Mouse (Mus musculus) yolk sac, embryonic 10.5 days (tissue): ENCODE measurements around the gene Gm17545.
A peak's percentile ranks its signal among the peaks of the same experiment; 100 is the strongest.

Source experiments
- DNase-seq: peaks from one replicate; pipeline ENCODE4 v3.0.0-alpha.2; 2017; ENCODE audit warnings: low spot score

Gm17545 gene

DNA sequence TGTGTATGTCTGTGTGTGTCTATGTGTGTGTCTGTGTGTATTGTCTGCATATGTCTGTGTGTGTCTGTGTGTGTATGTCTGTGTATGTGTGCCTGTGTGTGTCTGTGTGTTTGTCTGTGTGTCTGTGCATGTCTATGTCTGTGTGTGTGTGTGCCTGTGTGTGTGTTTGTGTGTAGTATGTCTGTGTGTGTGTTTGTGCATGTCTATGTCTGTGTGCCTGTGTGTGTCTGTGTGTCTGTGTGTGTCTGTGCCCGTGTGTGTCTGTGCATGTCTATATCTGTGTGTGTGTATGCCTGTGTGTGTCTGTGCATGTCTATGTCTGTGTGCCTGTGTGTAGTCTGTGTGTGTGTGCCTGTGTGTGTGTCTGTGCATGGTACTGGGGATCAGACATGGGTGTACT, 9.0 kb upstream of the Gm17545 start:
- DNase-seq, result no peak

DNA sequence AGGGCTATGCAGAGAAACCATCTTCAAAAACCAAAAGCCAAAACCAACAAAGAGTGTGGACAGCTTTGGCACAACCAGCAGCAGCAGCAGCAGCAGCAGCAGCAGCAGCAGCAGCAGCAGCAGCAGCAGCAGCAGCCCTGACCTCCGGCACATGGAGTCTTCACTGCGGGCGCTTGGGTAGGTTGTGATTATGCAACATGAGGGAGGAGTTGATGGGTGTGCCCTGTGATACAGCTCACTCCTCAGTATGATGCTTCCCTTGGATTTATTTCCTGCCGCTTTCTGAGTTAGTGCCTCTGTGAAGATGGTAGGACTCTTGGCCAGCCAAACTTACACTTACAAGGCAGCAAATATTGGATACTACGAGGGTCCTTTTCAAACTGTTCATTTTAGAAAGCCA, 6.9 kb upstream of the Gm17545 start:
- DNase-seq, result no peak

DNA sequence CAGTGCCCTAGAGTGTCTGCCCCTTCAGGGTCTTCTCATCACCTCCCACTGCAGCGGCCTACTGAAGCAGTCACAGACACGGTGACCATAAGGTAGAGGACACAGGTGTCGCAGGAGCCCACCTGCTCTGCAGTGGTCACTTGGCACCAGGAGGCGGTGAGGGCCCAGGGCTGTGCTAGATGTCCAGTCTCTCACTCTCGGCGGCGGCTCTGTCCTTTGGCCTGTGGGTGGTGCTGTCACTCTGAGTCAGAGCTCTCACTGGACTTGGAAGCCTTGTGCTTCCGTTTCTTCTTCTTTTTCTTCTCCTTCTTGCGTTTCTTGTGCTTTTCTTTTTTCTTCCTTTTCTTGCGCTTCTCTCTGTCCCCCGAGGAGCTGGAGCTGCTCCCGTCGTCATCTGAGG, 5.7 kb upstream of the Gm17545 start:
- DNase-seq, result no peak

DNA sequence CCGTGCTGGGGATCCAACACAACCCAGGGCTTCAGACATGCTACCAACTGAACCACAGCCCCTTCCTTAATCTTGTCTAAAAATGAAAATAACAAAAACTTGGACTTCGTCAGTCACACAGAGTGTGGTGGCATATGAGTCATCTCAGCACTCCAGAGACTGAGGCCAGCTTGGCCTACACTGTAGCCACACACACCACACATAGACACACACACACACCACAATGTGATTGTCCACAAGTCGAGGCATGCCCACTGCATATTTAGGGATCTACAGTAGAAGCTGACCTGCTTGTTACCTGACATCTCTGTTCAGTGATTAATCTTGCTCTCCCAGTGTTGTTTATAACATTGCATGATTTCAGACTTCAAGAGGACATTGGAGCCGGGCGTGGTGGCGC, 4.9 kb upstream of the Gm17545 start:
- DNase-seq, result no peak

DNA sequence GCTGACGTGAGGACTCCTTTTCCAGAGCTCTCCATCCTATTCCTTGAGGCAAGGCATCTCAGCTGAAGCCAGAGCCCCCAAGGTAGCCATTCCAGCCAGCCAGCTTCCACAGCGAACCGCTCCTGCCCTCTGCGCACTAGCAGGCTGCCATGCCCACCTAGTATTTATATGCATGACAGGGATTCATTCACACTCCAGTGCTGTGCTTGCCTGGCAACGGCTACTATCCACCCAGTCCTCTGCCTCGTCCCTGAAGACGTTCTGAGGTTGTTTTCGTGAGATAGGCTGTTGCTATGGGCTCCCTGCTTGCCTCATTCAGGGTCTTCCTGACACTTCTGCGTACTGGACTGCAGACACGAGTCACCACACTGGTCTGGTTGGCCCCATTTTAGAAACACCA, 1.4 kb upstream of the Gm17545 start:
- DNase-seq, result no peak

DNA sequence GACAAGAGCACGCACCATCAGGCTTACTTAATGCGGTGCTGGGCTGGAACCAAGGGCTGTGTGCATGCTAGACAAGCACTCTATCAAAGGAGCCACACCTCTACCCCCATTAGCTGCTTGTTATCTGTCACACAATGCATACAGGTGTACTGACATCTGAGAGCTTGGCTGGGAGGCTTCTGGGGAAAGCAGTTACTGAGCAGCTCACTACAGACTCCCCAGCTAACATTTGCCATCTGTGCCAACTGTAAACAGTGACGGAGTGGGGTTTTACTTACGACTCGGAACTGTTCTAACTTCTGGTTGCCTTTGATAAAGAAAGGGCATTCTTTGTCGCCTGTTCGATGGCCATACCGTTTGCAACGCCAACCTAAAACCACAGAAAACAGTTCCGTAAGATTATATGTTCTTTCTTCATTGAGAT, 577 bp upstream of the Gm17545 start:
- no peak for DNase-seq

DNA sequence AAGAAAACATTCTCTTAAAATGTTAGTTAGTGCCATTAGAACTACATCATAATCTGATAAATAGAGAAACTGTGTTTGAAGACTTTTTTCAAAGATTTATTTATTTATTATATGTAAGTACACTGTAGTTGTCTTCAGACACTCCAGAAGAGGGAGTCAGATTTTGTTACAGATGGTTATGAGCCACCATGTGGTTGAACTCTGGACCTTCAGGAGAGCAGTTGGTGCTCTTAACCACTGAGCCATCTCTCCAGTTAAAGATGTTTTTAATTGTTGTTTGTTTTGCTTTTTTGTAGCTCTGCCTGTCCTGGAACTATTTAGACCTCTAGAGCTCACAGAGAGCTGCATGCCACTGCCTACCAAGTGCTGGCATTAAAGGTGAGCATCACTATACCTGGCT, 951 bp downstream of the Gm17545 start:
- no peak for DNase-seq

DNA sequence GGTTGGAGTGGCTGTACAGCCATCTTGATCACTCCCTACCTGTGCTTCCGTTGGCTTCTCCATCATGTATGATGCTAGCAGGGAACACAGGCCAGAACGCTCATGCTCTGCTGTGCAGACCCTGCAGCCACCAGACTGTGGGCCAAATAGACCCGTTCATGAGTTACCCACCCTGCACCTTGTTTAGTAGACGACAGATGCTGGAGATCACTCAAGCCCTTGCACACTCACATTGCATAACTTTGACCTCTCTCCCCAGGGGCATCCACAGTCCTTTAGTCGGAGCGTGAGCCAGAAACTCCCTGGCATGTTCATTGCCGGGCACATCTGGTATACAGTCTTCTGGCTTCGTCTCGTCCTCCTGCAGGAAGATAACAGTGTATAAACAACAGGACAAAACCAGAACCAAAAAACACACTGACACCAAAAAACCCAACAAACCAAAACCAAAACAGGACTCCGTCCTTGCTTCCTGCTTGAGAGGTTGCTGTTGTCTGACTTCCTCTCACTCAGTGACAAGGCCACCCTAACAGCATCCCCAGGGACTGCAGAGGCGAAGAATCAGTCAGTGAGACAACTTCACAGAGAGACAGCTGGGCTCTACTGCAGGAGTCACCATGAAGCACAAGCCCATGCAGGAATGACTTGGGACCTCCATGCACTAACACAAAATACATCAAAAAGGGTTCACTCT, 3.2 kb downstream of the Gm17545 start:
- DNase-seq, result no peak

DNA sequence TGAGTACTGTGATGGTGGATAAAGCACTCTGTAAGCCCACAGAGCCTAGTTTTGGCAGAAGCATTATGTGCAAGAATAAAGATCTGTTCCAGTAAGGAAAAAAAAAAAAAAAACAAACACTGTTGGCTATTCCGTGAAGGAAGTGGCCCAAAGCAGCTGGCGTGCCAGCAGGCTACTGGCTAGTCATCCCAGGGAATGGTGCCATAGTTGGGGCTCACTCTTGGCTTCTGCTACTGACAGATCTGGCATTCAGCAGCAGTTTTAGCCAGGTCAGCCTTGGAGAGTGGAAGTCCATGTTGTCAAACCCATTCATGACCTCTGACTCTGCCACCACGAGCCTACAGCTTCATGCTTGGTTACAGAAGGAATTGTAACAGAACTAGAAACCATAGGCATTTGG, 7.9 kb downstream of the Gm17545 start:
- DNase-seq, result no peak

DNA sequence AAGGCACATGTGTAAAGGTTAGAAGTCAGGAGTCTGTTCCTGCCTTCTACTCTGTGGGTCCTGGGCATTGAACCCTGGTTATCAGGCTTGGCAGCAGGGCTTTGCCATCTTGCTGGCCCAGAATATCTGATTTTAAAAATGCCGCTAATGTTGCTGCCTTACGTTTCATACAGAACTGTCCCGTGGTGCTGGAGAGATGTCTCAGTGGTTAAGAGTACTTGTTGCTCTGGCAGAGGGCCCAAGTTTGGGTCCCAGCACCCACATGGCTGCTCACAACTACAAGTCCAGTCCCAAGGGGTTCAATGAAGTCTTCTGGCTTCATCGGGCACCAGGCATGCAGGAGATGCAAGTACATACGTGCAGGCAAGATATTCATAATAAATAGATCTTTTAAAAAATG, 12.1 kb downstream of the Gm17545 start:
- DNase-seq, result no peak

DNA sequence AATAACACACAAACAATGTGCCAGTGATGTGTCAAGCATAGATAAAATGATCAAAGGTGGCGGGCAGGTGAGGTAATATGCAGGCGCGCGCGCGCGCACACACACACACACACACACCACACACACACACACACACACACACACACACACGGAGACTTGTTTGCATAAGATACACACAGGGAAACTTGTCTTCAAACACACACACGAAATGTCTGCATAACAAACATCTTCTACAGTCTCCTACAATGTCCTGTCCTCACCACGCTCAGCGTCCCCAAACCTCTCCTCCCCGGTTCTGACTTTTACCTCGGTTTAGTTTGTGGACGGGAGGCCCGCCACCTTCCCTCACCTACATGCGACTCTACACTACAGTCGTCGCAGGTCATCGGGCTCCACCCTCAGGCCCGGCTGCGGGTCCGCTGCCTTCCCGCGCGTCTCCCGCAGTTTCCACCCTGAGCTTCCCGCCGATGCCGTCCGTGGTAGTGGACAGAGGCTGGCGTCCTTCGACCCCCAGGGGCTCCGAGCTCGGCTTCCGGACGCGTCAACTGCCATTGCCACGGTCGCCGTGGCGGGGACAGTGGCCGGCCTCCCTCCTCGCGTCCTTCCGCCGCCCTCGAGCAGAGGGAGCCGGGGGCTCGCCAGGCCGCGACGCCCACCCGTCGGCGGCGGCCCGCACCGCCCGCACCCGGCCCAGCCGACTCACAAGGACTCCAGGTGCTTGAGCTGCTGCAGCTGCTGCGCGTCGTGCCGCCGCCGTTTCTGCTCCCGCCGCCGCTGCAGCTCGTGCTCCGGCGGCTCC, 13.5 kb downstream of the Gm17545 start:
- DNase-seq, result peak; percentile 66

DNA sequence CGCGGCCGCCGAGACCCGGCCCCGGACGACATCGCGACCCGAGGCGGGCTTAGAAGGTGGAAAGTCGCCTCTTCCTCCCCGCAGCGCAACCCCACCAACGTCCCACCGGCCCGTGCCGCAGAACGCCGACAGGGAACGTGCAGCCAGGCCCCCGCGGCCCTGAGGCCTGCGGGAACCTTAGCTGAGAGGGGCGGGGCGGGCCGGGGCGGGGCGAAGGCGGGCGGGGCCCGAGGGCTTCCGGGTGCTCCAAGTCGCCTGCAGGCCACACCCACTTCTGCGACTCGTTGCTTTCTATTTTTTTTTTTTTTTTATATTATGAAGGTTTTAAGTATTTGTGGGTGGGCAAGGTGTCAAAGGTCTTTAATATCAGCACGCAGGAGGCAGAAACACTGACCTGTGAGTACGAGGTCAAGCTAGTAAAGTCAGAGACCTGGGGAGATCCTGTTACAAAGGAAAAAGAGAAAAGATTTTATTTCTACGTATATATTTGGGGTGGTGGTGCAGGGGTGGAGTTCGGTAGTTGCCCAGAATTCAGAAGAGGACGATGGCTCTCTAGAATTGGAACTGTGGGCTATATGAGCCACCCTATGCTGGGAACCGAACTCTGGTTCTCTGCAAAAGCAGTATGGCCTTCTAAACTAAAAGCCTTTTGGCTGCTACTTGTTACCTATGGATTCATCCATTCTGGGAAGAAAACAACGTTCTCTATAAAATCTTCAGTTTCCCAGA, 14.2 kb downstream of the Gm17545 start:
- DNase-seq, result peak; percentile 91

DNA sequence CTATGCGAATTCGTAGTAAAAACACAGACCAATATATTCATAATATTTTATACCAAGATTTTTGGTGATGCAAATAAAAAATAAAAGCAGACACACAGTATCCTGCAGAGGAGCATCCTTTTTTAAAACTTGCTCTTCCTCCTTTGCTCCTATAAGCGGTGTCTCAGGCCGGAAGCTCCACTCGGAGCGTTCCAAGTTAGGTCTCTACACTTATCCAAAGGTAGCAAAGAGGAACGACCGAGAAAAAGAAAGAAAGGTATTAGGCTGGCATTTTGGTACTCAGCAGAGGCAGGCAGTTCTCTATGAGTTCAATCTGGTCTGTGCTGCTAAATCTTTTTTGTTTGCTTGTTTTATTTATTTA, 14.8 kb downstream of the Gm17545 start:
- no peak for DNase-seq

DNA sequence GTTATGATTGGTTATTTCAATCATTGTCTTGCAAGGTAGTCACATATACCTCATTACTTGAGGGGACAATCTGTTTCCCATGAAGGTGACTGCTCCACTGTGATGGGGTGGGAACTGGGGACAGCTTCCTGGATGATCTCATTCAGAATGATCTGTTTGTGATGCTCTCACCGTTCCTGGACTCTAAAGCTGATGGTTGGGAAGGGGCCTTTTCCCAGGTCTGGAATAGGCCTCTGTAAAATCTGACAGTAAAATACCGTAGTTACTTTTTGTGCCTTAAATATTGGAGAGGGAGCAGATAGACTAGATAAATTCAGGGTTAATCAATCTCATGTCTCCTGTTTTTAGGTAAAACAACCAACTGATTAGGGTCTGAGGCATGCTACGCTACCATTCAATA, 15.6 kb downstream of the Gm17545 start, which contains the start of gene Rp9:
Gene Rp9, minus strand, starts transcription at position 101 of the 400 bp plus-strand sequence.
- DNase-seq, result no peak

DNA sequence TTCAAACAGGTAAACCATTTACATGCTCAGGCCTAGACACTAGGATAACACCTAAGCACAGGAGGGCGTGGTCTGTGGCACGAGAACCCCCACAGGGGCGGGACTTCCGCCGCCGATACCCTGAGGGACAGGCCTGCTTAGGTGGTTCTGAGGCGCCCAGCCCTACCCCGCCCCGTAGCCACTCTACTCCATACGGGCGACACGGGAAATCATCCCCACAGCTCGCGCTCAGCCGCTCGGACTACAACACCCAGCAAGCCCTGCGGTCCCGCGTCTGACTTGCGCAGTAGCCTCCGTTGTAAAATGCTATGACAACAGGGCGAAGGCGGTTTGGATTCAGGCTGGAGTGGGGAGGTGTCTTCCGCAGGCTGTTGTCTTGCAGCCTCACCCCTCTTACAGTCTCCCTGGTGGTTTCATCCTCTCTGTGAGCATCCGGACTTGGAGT, 21.4 kb downstream of the Gm17545 start, which contains the start of gene Bbs9:
Gene Bbs9, plus strand, starts transcription at position 292 of the 445 bp plus-strand sequence.
- DNase-seq, result peak; percentile 97

DNA sequence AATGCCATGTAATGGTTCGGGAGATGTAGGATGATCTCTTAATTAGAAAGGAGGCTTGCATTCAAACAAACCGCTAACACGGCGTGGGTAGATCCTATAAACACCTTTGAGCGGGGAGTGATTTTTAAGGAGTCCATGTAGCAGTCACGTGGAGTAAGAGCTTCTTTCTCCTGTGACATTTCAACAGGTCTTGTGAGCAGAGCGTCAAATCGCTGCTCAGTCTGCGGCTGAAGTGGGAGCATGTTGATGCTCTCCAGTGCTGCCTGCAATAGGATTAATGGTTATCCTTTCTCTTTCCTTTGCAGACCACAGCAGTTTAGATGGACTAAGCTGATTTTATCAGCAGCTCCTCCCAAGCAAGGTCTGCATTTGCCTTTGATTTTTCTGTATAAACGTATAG, 22.2 kb downstream of the Gm17545 start:
- DNase-seq, result peak; percentile 3

DNA sequence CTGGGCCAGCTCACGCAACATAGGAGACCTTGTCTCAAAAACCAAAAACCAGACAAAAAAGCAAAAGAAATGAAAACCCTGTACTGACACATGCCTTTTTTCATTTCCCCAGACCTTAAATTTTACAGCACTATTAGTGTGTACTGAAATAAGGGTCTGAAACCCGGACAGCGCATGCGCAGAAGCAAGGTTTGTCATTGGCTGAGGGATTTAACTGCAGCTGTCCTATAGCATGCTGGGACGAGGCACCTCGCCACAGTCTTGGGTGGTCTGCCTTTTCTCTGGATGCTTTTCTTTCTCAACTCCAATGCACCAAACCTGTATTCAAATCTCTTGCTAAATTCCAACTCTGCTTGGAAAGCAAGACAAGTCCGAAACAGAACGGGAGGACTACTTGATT, 24.9 kb downstream of the Gm17545 start:
- DNase-seq, result no peak

DNA sequence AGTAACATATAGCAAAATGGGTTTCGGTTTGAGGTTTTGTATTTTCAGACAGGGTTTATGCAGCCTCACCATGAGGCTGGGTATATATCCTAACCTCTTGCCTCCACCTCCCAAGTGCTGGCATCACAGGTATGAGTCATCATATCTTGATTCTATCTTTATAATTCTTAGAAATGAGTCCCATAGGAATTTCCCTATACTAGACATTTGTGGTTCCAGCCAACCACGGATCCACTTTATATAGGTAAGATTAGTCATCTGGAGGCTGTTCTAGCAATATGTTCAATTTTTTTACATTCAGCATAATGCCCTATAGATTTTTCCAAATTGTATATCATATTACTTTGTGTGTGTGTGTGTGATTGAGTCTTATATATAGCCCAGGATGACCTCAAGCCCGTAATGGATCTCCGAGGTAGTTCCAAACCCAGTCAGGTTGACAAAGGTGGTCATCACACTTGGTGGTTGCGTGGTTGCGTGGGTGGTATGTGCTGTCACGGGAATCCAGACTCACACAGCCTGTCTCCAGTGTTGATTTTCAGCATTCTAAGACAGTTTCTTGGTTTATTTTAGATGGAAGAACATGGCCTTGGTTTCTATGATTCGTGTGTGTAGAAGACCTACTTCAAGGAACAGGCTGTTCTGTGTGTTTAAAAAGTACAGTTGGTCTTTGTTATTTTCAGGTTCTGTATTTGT, 29.9 kb downstream of the Gm17545 start:
- DNase-seq, result no peak

DNA sequence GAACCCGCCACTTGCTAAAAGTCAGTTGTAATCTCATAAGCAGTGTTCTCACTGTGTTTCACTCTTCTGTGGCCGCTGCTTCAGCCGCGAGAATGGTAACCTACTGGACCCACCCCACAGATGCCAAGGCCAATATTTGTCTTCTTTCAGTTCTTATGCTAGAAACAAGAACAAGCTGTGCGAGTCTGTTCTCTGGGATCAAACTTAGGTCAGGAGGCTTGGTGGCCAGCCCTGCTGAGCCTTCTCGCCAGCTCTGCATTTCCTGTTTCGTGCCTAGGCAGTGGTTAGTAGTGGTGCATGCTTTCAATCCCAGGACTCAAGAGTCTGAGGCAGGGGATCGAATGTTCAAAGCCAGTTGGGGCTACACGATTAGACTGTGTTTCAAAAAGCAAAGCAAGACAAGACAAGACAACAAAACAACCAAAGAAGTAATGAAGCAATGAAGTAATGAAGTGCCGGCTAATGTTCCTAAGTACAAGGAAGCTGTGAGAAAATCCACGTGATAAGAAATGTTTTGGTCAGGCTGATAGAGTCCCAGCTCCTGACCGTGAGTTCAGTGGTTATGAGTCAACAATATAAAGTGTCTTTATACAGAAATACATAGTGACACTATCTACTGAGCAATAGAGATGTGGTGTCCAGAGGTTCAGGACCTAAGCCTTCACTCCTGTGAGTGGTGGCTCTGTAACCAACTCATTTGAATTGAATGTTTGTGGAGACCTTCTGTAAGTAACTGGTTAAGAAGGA, 30.6 kb downstream of the Gm17545 start:
- no peak for DNase-seq

DNA sequence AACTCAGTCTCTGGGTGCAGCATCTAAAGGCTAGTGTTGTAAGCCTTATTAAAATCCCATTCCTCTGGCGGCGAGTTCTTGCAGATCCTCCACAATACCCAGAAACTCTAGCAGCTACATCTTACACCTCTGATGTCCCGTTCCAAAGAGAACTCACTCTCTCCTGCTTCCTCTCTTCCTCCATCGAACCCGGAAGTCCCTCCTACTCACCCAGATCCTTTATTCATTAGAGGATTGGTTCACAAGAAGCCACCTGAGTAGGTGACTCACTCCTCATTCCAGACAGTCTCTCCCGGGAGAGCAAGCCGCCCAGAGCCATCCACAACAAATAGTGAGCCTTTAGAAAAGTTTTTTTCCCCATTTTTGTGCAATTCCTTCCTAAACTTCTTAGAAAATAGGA, 32.1 kb downstream of the Gm17545 start:
- DNase-seq, result no peak

DNA sequence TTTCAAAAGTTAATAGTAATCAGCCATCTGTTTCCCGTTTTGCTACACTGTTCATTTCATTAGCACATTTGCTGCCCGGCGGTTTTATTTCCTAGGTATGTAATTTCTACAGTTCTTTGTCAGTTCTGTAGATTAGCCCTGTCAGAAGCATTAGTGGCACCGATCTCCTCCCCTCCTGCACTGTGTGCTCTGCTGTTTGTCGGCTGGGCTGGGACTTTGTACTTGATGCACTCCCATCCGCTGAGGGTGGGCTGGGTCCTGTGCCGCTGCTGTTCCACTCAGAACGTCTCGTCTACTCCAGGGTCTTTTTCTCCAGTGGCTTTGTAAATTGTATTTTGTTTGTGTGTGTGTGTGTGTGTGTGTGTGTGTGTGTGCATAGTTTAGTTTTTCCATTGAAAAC, 34.9 kb downstream of the Gm17545 start:
- peak; percentile 24 for DNase-seq
